Mouse (Mus musculus) kidney, adult 8-10 months (tissue): ENCODE measurements around the gene Klhl42.

Experiments used
- DNase-seq, 2 experiments: peaks; one replicate each; pipeline ENCODE4 v3.0.0; 2022

Gene Klhl42

GRCm38 (mm10) chr6:147087736-147088135, 3.4 kb upstream of the Klhl42 start:
- DNase-seq = peak; percentile 77 to 83

DNA sequence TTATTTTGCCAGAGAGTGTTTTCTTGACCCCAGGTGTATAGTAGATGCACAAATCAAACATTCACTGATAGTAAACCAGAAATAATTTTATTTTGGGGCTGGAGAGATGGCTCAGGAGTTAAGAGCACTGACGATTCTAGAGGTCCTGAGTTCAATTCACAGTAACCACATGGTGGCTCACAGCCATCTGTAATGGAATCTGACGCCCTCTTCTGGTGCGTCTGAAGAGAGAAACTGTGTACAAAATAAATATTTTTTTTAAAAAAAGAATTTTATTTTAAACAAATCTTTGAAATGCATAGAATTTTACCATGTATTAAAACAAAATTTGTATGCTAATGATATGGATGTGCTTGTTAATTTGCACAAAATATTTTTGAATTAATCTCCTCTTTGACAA, 2.7 kb upstream of the Klhl42 start:
- DNase-seq = no peak

GRCm38 (mm10) chr6:147090191-147090590, 988 bp upstream of the Klhl42 start:
- DNase-seq = no peak

GRCm38 (mm10) chr6:147092136-147092535, 957 bp downstream of the Klhl42 start:
- DNase-seq = peak; percentile 34 to 53

DNA sequence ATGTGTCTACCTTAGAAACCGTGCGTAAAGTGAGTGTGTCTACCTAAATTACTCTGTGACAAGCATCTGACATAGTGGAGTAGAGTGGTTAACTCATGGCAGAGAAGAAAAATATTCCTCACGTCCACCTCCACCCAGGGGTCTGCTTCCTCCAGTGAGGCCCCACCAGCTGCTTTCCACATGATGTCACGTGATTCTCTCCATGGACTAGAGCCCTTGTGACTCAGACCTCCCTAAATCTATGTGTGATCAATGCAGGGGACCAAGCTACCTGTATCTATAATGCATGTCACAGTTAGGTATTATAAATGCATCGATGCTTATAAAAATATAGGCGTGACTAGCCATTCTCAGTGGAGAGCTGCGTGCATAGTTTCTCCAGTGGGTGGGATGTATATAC, 3.6 kb downstream of the Klhl42 start:
- no peak for DNase-seq

DNA sequence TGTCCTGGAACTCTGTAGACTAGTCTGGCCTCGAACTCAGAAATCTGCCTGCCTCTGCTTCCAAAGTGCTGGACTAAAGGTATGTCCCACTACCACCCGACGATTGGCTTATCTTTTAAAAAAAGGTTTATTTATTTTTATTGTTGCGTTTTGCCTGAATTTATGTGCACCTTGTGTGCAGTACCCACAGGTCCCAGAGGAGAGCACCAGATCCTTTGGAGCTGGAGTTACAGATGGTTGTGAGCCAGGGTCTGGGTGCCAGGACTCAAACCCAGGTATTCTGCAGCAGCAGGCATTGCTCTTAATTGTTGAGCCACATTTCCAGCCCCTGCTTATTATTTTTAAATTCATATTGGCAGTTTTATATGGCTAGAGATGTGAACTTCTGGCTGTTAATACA, 4.9 kb downstream of the Klhl42 start:
- DNase-seq = no peak

DNA sequence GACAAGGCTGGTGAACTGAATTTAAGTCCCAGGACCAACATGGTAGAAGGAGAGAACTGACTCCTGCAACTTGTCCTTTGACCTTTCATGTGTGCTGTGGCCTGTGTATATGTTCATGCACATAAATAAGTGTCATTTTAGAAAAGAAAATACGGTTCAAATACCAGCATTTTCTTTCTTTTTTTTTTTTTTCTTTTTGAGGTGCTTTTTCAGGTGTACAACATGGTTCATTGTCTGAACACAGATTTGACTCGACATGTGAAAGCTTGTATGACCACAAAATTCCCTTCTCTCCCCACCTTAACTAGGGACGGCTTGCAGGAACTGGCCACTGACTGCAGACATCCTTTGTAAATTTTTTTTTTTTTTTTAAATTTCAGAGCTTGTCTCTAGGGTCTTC, 5.8 kb downstream of the Klhl42 start:
- DNase-seq = no peak

- DNase-seq = no peak
These were observed 6.3 kb downstream of the Klhl42 start for GRCm38 (mm10) chr6:147097346-147097929.

GRCm38 (mm10) chr6:147099458-147100277, 8.5 kb downstream of the Klhl42 start:
- DNase-seq = peak in 1 of 2 experiments; percentile 37

DNA sequence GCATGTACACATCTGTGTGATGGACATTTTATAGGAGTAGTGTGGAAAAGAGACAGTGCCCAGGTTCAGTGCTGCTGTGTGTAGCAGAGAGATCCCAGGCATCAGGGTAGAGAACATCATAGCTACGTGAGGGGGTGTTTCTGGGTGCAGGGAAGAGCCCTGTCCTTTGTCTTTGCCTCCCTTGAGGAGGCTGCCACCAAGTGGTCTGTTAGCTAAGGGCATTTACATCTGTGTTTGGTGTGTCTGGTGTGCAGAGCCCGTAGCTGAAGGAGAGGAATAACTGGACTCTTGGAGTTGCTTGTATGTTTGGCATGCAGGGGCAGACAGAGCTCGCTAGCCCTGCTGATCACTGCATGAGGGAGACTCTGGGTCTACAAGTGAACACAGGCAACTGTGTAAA, 11.1 kb downstream of the Klhl42 start:
- no peak for DNase-seq

DNA sequence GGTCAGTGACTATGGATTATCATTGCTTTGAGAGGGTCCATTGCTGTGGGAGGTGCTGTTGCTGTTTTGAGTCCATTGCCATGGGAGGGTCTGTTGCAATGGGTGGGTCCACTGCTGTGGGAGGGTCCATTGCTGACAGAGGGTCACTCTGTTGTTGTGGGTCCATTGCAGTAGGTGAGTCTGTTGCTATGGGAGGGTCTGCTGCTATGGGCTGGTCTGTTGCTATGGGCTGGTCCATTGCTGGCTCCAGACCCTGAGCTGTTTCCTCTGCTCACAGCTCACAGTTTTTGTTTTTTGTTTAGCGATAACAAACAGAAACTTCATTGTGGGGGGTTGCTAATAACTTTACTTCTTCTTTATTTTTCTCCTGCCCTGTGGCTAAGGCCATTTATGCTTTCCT, 14.3 kb downstream of the Klhl42 start:
- DNase-seq = no peak

DNA sequence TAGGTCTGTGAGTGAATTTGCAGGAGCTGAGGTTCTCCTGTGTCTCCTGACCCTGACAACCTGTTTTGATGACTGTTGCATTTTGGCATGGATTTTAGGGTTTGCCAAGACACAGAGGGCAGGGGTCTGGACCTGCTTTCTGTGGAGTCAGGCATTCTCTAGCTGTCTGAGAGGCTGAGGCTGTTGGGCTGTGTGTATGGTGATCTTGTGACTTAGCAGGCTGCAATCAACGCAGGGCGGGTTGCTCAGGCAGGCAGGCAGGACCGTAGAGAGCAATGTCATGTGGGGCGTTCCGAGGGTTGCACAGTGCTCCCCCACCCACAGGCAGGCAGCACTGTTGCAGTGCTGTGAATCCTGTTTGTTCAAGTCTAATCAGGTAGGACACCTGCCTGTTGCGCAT, 15.5 kb downstream of the Klhl42 start:
- peak; percentile 28 to 43 for DNase-seq

DNA sequence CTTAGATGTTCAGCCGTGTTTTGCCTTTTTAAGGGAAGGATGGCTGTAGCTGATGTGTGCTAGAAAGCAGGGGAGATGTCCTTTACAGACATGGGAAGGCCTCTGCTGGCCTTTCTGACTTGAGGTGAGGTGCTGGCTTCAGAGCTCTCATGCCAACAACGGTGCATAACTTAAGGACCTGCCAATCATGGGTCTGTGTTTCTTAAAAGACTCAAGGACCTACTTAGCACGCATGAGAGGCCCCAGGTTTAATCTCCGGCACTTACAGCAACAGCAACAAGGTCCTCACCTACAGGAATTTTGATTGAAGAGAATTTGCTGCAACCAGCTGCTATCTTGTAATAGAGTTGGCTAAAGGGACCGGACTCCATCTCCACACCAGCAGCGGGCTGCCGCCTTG, 18.1 kb downstream of the Klhl42 start:
- DNase-seq = no peak

GRCm38 (mm10) chr6:147116579-147116978, 25.4 kb downstream of the Klhl42 start:
- DNase-seq = peak; percentile 72 to 91

DNA sequence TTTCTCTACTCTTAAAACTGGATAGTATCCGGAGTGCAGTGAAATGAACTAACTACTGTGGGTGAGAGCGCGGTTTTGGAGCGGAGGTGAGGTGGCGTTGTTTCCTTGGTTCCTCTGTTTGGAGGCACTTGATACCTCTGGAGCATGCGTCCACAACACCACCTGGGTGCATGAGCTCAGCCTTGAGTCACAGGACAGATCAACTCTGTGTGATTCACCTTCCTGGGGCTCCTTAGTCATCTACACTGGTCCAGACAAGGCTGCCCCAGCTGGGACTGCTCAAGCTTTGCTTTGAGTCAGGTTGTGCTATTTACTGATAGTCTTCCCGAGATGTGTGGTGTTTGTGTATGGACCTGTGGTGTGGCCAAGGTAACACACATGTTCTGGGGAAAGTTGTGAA, 26.6 kb downstream of the Klhl42 start:
- no peak for DNase-seq

GRCm38 (mm10) chr6:147118190-147118589, 27.0 kb downstream of the Klhl42 start:
- no peak for DNase-seq

DNA sequence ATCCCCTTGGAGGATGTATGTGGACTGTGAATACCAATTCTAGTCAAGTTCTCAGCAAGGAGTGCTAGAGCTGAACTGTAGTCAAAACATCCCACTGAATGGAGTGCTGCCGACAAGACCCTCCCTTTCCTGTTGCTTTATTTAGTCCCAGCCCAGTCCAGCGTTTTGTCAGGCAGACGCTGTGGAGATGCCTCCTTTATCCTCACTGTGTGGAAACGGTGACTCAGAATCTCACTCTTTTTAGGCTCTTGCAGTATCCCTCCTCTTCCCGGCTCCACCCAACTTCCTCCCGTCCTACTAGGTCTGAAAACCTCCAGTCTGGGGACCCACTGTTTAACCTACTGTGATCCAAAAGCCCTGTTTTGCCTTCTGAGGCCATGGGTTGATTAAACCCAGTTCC, 30.1 kb downstream of the Klhl42 start:
- DNase-seq = no peak

- DNase-seq = no peak
These were observed 36.1 kb downstream of the Klhl42 start for GRCm38 (mm10) chr6:147127239-147127638.

GRCm38 (mm10) chr6:147138260-147138659, 47.1 kb downstream of the Klhl42 start:
- no peak for DNase-seq

DNA sequence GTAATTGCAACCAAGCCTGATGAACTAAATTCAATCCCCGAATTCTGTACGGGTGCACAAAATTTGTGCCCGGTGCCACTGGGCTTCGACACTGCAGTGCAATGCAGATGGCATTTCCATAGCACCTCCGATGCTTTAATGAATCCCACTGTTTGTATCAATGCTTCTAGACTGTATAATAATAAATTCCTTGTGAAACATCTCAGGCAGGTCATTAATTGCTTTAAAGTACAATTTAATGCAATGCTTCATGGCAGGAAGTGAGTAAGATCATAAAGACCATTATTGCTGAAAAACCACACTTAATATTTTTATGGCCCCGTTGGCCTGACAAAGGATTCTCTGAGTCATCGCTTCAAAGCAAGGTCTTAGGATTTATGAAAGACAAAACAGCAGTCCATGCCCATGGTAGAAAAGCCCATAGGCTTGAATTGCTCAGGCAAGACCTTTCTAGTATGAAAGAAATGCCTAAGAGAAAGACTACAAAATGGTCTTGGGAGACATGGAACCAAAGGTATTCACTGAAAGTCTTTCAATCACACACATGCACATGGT, 49.5 kb downstream of the Klhl42 start:
- DNase-seq = no peak

DNA sequence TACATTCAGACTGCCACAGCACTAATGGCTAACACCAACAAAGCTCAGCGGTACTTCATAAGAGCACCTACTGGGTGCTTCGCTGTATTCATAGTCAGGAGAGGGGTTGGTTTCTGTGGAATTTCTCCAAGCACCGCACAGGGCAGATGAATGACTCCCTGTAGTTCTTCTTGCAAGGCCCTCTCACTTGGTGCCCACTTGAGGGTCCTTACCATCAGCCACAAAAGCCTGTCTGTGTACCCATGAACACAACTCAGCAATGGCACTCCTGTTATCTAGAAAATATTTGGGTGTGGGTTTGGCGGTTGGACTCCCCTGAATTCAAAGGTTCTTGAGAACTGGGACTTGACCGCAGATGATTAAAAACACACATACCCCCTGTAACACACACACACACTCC, 53.5 kb downstream of the Klhl42 start:
- DNase-seq = no peak

GRCm38 (mm10) chr6:147145277-147145676, 54.1 kb downstream of the Klhl42 start:
- no peak for DNase-seq

- DNase-seq = no peak
These were observed 54.6 kb downstream of the Klhl42 start for GRCm38 (mm10) chr6:147145753-147146152.

DNA sequence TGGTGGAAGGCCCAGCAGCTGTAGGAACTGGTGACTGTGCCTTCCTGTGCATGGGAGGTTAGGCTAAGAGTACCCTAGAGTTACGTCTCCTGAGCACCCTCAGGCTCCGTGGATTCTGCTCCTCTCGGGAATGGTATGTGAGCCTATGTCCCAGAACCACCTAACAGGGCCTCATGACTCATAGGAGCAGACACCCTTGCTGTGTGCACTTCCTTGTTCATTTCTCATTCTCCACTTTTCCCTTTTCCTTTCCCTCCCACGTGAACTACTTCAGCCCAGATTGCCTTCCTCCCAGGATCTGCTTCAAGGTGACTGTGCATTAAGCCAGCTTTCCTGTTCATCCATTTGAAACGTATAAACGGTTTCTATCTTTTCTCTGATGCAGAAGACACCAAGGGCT, 59.9 kb downstream of the Klhl42 start:
- DNase-seq = no peak
